Mouse (Mus musculus) limb, embryonic 10.5 days (tissue): ENCODE data around the gene Prss57. TPM values are rescaled to one million over a fixed set of nuclear protein-coding genes. Genes with fewer than 3 reads are reported as not detected.

Experiments used
- DNase-seq: peaks from one replicate; pipeline ENCODE4 v3.0.0-alpha.2; 2017; ENCODE audit warnings: low spot score
- H3K27ac ChIP-seq: fragments of 300-500 bp; sonication (generic); 2 replicates; pipeline ENCODE4 v1.5.1; 2016; ENCODE audit warnings: mild to moderate bottlenecking
- H3K27me3 ChIP-seq: fragments of 300-500 bp; sonication (generic); 2 replicates; pipeline ENCODE4 v1.6.1; 2016; ENCODE audit warnings: low read depth, mild to moderate bottlenecking; ENCODE audit not compliant: poor library complexity, severe bottlenecking
- H3K36me3 ChIP-seq: fragments of 300-500 bp; sonication (generic); 2 replicates; pipeline ENCODE4 v1.6.1; 2016; ENCODE audit warnings: mild to moderate bottlenecking, moderate library complexity
- H3K4me1 ChIP-seq: fragments of 300-500 bp; sonication (generic); 2 replicates; pipeline ENCODE4 v1.6.1; 2016
- H3K4me3 ChIP-seq: fragments of 300-500 bp; sonication (generic); 2 replicates; pipeline ENCODE4 v1.5.1; 2016; ENCODE audit warnings: mild to moderate bottlenecking, moderate library complexity
- H3K9me3 ChIP-seq: fragments of 300-500 bp; sonication (generic); replicated peaks from 2 replicates; pipeline ENCODE4 v1.6.1; 2016; ENCODE audit warnings: mild to moderate bottlenecking
- WGBS: fragments of 180-500 bp; shearing (Covaris S2); methylation state at CpG from one replicate; pipeline ENCODE4 v1.1.7; 2016; 5-methylcytosine and 5-hydroxymethylcytosine counted together
- polyA plus RNA-seq: library from polyadenylated mRNA; unstranded; fragments of >200 nt; fragmentation: Nextera tagmentation; extraction: Ambion mirVana; gene quantifications from 2 replicates; pipeline ENCODE4 v1.2.1, GENCODE M21; 2016

The Prss57 gene
- polyA plus RNA-seq: 0.19 TPM in 1 of 2 replicates, not detected in the other

DNA sequence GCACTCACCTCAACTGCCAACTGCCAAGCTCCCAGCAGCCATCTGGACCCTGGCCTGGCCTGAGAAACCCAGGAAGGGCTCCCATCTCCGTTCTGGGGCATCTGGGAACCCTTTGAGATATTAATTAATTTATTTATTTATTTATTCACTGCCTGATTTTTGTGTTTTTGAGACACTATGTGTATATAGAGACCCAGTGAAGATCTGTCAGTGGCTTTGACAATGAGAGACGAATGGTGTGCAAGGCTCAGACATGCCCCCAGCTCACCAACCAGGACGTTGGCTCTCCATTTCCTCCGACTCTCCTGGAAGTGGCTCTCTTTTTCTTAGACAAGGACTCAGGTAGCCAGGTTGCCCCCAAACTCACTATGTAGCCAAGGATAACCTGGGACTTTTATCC is at the start of gene Prss57:
Prss57 (minus strand) TSS at position 101 of the 400 bp plus-strand sequence.
- Histone ChIP-seq H3K27me3 (no peaks in the 10 kb centered on the region; the same call in 1 of the 2 replicates), H3K9me3 (no peaks in the 10 kb centered on the region), H3K4me1 (peaks cover 21% of the 10 kb centered on the region), H3K27ac (no peak within 1 kb of the TSS), H3K36me3 (peaks cover 3% of the 10 kb centered on the region), H3K4me3 (no peak within 1 kb of the TSS)
- no peak for DNase-seq
- WGBS: 83% methylated on average over 4 of the region's 4 CpGs

DNA sequence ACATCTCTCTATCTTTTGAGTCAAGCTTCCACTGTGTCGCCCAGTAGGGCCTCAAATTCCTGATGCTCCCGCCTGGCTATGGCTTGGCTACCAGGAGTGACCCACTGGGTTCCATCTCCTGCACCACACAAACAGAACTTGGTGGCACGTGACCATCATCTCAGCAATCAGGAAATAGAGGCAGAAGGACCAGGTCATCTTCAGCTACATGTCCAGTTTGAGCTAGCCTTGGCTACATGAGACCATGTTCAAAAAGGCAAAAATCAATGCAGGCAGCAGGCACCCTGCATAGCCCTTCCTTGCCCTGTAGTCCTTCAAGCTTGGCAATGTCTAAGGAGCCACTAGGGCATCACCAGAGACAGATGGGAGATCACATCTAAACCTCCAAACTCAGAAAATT is 49.3 kb upstream of the Prss57 start:
- H3K27me3 ChIP-seq: no peaks in the 10 kb centered on the region
- H3K27ac ChIP-seq: peak overlapping the region; percentile 90
- peak overlapping the region; percentile 50 for H3K4me3 ChIP-seq
- 88% methylated on average over 3 of the region's 3 CpGs for WGBS
- no peaks in the 10 kb centered on the region for H3K36me3 ChIP-seq
- H3K4me1 ChIP-seq: peaks cover 31% of the 10 kb centered on the region
- H3K9me3 ChIP-seq: no peaks in the 10 kb centered on the region
- no peak for DNase-seq

DNA sequence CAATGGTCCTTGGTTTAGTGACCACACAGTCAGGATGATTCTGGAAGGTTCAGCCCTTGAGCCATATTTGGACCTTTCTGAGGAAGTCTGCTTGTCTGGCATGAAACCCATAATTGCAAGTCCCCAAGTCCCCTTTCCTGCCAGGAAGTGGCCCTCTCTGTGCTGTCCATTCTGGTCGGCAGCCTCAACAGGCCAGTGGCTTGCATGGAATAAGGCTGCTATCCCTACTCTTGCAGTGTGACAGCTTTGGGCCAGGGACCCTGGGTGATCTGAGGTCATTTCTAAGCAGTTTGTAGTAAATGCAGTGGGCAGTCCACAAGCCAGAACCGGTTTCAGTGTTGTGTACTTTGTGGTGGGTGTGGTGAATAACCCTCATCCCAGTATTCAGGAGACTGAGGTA is 47.4 kb upstream of the Prss57 start:
- Histone ChIP-seq H3K4me1 (peaks cover 32% of the 10 kb centered on the region), H3K36me3 (no peaks in the 10 kb centered on the region), H3K27me3 (no peaks in the 10 kb centered on the region), H3K9me3 (no peaks in the 10 kb centered on the region), H3K4me3 (0 out of 2 replicates have a peak overlapping the region, but pooled peaks have one; percentile 3), H3K27ac (no peak overlapping the region)
- 66% methylated on average over 2 of the region's 2 CpGs for WGBS
- no peak for DNase-seq

DNA sequence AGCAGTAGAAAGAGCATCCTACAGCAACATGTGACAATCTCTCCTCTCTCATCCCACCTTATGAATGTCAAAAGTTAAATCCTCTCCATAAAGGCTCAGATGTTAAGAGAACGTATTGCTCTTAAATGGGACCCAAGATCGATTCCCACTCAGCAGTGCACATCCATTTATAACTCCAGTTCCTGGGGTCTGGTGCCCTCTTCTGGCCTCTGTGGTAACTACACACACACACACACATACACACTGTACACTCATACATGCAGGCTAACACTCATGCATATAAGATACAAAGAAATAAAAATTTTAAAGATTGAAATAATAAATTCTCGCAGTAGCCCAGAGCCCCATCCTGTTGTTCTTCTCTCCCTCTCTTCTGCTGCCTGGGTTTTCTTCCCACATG is 46.2 kb upstream of the Prss57 start:
- no peak for DNase-seq
- H3K4me3 ChIP-seq: no peak overlapping the region
- 92% methylated on average over 3 of the region's 3 CpGs for WGBS
- no peaks in the 10 kb centered on the region for H3K27me3 ChIP-seq
- peaks cover 21% of the 10 kb centered on the region for H3K4me1 ChIP-seq
- no peak overlapping the region for H3K27ac ChIP-seq
- H3K36me3 ChIP-seq: no peaks in the 10 kb centered on the region
- no peaks in the 10 kb centered on the region for H3K9me3 ChIP-seq

DNA sequence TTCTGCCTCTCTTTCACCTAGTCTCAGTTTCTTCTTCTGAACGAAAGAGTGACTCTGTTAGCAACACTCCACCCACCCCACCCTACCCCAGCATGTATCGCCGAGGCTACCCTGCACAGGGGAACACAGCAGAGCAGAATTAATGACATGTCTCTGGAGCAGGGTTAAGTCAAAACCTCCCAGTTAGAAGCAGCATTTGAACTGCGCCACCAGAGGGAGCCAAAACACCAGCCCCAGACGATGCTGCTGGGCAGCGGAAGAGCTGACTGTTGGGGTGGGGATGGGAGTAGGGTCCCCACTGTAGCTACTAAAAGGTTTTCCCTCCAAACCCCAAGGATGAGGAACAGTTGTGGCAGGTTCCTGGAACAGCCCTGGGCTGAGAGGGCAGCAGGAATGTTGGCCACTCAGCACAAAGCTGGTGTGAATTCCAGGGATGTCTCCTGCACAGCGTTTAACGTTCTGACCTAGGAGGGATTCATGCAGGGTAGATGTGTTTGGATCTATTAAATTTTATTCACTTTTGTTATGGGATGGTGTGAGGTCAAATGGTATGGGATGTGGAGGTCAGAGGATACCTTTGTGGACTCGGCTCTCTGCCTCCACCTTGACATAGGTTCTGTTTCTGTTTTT is 44.1 kb upstream of the Prss57 start:
- Histone ChIP-seq H3K36me3 (no peaks in the 10 kb centered on the region), H3K27ac (no peak overlapping the region), H3K27me3 (no peaks in the 10 kb centered on the region), H3K4me1 (peaks cover 13% of the 10 kb centered on the region), H3K4me3 (no peak overlapping the region), H3K9me3 (no peaks in the 10 kb centered on the region)
- DNase-seq: peak; percentile 86
- 30% methylated on average over 9 of the region's 9 CpGs for WGBS

DNA sequence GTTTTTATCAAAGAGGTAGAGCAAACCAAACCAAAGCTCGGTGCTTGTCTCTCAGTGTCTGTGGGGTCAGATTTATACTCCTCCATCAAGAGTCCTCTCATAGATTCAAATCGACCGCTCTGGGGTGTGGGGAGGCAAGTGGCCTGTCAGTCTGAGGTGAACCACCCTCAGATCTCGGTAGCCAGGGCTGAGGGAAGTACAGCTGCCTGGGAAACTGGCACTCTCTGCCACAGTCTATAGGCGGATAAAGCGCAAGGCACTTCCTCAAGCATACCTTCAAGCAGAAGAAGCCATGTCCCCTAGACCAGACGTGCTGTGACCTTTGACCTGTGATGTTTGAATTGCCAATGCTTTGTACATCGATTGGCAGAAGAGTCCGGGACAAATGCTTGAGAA is 42.0 kb upstream of the Prss57 start:
- H3K9me3 ChIP-seq: no peaks in the 10 kb centered on the region
- 77% methylated on average over 9 of the region's 9 CpGs for WGBS
- no peaks in the 10 kb centered on the region for H3K36me3 ChIP-seq

DNA sequence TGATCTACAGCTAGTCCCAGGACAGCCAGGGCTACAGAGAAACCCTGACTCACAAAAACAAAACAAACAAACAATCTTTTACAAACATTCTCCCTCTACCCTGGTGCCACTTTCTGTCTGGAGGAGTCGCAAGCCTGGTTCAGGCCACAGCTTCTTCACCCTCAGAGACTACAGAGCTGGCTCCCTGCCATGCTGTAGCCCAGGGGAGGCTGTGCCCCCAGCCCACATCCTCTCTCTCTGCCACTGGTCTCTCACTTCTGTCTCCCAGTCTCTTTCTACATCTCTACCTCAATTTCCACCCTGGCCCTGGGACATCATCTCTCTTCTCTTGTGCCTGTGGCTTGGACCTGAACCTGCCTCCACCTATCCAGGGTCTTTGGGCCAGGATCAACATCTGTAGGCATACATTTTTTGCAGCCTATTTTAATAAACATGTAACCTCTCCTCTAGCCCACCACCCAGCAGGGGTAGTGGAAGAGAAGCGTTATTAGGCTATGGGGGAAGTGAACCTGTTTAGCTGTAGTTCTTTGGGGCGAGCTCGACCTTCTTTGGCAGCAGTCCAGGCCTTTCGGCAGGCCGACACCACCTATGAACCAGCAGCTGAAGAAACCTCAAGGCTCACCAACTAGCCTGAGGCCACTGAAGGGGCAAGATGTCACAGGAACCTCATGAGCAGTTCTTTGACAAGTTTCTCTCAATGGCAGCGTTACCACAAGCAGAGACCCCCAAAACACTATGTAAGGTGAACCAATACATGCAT is 41.4 kb upstream of the Prss57 start:
- 88% methylated on average over 7 of the region's 7 CpGs for WGBS

More for the DNA sequence above, 42.0 kb upstream of the Prss57 start:
- Histone ChIP-seq H3K4me1 (peaks cover 15% of the 10 kb centered on the region), H3K27ac (no peak overlapping the region), H3K27me3 (no peaks in the 10 kb centered on the region), H3K4me3 (no peak overlapping the region)
- no peak for DNase-seq

DNA sequence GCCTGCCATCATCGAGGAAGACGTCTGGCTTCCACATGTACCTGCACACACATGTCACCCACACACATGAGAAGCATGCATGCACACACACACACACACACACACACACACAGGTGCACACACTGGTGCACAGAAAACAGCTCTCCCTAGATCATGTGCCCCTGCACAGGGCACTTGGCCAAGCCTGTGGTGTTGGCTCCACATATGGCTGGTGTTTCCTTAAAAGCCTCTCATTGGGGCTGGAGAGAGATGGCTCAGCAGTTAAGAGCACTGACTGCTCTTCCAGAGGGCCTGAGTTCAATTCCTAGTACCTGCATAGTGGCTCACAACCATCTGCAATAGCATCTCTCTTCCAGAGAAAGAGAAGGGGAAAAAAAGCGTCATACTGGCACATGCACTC is 40.8 kb upstream of the Prss57 start:
- H3K36me3 ChIP-seq: no peaks in the 10 kb centered on the region
- no peak for DNase-seq
- H3K27ac ChIP-seq: no peak overlapping the region
- no peaks in the 10 kb centered on the region for H3K27me3 ChIP-seq
- peaks cover 15% of the 10 kb centered on the region for H3K4me1 ChIP-seq
- H3K4me3 ChIP-seq: no peak overlapping the region
- no peaks in the 10 kb centered on the region for H3K9me3 ChIP-seq
- 95% methylated on average over 3 of the region's 3 CpGs for WGBS

More for the DNA sequence above, 41.4 kb upstream of the Prss57 start:
- Histone ChIP-seq H3K9me3 (no peaks in the 10 kb centered on the region), H3K27ac (no peak overlapping the region), H3K27me3 (no peaks in the 10 kb centered on the region), H3K4me3 (no peak overlapping the region), H3K36me3 (no peaks in the 10 kb centered on the region), H3K4me1 (peaks cover 15% of the 10 kb centered on the region)
- DNase-seq: no peak

DNA sequence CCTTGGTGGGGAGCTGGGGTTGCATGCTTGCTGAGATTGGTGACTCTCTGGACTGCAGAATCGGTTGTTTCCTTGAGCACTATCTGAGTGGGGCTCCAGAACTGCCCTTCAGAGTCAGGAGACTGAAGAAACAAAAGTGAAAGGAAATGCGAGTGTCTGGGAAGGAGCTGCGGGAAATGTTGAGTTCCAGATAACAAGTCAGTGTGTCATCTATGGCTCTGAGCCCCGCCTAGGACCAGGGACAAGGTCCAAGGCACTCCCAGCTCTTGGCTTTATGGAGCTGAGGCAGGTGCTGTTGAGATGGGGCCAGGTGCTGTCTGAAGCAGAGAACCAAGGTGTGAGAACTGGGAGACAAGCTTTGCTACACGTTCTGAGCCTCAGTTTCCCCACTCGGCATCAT is 33.7 kb upstream of the Prss57 start:
- H3K27ac ChIP-seq: no peak overlapping the region
- WGBS: 78% methylated on average over 6 of the region's 6 CpGs
- H3K36me3 ChIP-seq: peaks cover 16% of the 10 kb centered on the region
- H3K4me1 ChIP-seq: peaks cover 21% of the 10 kb centered on the region
- no peaks in the 10 kb centered on the region for H3K27me3 ChIP-seq
- H3K4me3 ChIP-seq: no peak overlapping the region
- DNase-seq: no peak
- H3K9me3 ChIP-seq: no peaks in the 10 kb centered on the region

DNA sequence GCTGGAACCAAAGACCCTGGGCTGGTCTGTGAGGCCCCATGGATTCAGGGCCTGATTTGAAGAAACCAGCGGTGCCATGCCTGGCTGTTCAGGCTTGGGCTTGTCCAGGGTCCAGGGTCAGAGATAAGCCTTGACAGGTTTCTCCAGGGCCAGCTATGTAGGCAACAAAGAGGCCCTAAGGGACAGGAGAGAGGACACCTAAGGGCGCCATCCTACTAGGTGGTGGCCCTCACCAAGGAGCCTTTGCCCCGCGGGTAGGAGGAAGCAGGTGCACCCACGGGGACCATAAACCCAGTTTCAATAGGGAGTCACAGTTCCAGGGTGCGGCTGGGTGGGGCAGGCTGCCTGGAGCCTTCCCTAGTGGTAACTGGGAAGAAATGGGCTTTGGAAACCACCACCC is 32.2 kb upstream of the Prss57 start:
- Histone ChIP-seq H3K4me1 (peaks cover 21% of the 10 kb centered on the region), H3K27me3 (no peaks in the 10 kb centered on the region), H3K4me3 (no peak overlapping the region), H3K36me3 (peaks cover 30% of the 10 kb centered on the region), H3K27ac (no peak overlapping the region), H3K9me3 (no peaks in the 10 kb centered on the region)
- WGBS: 73% methylated on average over 6 of the region's 6 CpGs
- DNase-seq: no peak

DNA sequence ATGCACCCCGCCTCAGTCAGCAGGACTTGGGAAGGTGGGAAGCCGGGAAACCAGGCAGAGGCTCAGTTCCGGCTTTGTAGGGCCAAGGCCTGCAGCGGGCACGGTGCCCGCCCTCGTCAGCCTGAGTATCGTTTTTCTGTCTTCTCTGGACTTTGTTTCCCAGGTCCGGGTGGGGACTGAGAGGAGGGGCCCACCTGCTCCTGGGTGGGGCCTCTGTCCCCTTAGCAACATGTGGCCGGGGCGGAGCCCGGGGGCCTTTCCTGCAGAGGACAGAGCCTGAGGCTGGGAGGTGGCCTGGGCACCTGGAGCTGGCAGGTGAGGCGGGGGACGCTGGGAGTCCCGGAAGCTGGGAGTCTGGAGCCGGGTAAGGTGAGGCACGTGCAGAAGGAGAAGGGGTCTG is 31.6 kb upstream of the Prss57 start:
- WGBS: 36% methylated on average over 17 of the region's 17 CpGs
- peaks cover 21% of the 10 kb centered on the region for H3K4me1 ChIP-seq
- H3K4me3 ChIP-seq: peak overlapping the region; percentile 15; the same call in 1 of the 2 replicates
- H3K27ac ChIP-seq: peak overlapping the region; percentile 57; the same call in 1 of the 2 replicates
- H3K9me3 ChIP-seq: no peaks in the 10 kb centered on the region
- DNase-seq: no peak
- no peaks in the 10 kb centered on the region for H3K27me3 ChIP-seq
- H3K36me3 ChIP-seq: peaks cover 35% of the 10 kb centered on the region

DNA sequence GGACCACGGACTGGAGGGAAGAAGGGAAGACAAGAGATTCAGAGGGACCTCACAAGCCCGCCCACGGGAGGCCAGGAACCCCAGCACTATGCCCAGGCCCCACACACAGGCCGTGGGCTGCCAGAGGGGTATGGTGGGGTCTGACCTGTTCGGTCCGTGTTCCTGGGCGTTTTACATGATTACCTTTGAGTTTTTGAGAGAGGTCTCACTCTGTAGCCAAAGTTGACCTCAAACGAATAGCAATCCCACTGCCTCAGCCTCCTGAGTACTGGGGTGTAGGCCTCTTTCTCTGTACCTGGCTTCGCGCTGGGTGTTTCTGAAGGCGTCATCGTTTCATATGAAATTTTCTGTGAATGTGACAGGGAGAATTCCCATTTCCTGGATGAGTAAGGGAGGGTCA is 31.0 kb upstream of the Prss57 start:
- no peaks in the 10 kb centered on the region for H3K27me3 ChIP-seq
- H3K4me3 ChIP-seq: no peak overlapping the region
- 89% methylated on average over 12 of the region's 12 CpGs for WGBS
- H3K9me3 ChIP-seq: no peaks in the 10 kb centered on the region
- H3K27ac ChIP-seq: no peak overlapping the region
- H3K4me1 ChIP-seq: peaks cover 21% of the 10 kb centered on the region
- H3K36me3 ChIP-seq: peaks cover 41% of the 10 kb centered on the region
- DNase-seq: no peak

DNA sequence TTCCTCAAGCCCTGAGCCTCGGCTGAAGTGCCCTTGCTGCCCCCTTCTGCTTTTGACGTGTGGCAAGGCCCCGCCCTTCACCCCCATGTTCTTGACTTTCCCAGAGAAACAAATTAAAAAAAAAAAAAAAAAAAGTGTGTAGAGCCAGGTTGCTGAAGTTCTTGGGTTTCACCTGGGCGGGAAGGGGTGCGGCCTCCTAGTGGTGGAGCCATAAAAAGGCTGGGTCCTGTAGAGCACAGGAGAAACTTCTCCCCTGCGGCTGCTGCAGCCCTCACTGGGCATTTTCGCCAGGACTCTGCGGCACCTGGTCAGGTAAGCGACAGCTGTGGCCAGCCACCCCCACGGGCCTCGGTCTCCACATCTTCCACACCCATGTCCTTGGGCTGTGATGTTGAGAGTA is 30.0 kb upstream of the Prss57 start, which contains the start of gene Misp:
Misp (plus strand) TSS at position 208 of the 400 bp plus-strand sequence.
- peaks cover 51% of the 10 kb centered on the region for H3K36me3 ChIP-seq
- H3K27me3 ChIP-seq: no peaks in the 10 kb centered on the region
- no peaks in the 10 kb centered on the region for H3K9me3 ChIP-seq
- peaks cover 21% of the 10 kb centered on the region for H3K4me1 ChIP-seq
- H3K4me3 ChIP-seq: no peak within 1 kb of the TSS
- no peak for DNase-seq
- no peak within 1 kb of the TSS for H3K27ac ChIP-seq
- 62% methylated on average over 11 of the region's 11 CpGs for WGBS
